Comparison of ENCODE assay signal across 13 mouse cellular contexts in the genomic region with DNA sequence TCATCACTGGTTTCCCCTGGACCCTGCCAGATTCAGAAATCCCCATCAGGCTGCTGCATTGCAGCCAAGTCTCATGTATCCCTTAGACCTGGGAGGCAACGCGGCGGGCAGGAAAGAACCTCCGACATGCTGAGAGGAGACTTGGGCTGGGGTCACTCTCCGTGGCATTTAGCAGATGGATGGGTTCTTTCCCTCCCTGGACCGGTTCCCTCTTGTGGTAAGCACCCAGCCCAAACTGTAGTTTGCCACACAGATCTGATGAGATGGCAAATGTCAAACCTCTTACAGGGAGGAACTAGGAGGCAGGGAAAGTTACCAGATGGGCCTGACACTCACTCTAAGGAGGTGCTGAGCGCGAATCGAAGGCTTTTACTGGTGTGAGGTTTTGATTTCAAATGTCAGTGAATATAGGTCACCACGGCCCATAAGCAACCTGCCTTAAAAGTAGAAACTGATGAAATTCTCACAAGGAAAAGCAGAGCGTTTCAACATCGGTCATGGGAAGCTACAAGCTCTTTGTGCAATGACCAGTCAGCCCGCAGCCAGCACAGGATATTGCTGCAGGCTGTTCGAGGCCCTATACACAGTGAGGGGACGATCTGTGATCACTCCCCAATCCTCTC.
DNase-seq lines count a peak whose midpoint lies in the region; TF ChIP-seq lines count a peak whose summit lies in the region.
"Had no signal": no experiment of that assay in that cellular context is flagged by ENCODE, and none has a peak within 500 bp of the region (broad histone marks: within the 10 kb centered on the region; RNA-seq: fewer than 3 reads in every experiment).

No protein-coding gene starts in this region.

- TF ChIP-seq POLR2A in brain, embryonic 14.5 days (IDR thresholded peaks at IDR 0.05; ENCODE audit: borderline replicate concordance, extremely low read depth, insufficient read depth, insufficient read length, poor library complexity, severe bottlenecking): no peak

- WGBS in macrophage (ENCODE audit: missing documents): 20% methylated on average over 15 of the region's 15 CpGs

- no peak overlapping the region for H3K4me3 ChIP-seq in left cerebral cortex, adult 2 months
- H3K4me3 ChIP-seq in macrophage (ENCODE audit: inconsistent target): no peak overlapping the region
- H3K4me3 ChIP-seq: heart, embryonic 13.5 days; limb, embryonic 12.5 days; stomach, embryonic 15.5 days had no signal

- DNase-seq in left cerebral cortex, postnatal 4 days: peak; percentile 54
- DNase-seq in left cerebral cortex, adult 2 months (ENCODE audit: extremely low spot score in 1 of 2, low spot score in 2 of 2): no peak
- peak; percentile 26 for DNase-seq in brain, embryonic 14.5 days (ENCODE audit: low read depth)
- peak; percentile 65 to 78 for DNase-seq in cerebellum, postnatal 14 days
- no peak for DNase-seq in T-cell, adult 2 months (ENCODE audit: low spot score)
- no peak for DNase-seq in left cerebral cortex, postnatal 14 days (ENCODE audit: low spot score in 2 of 2)
- no peak for DNase-seq in layer of hippocampus, postnatal 14 days (ENCODE audit: low spot score in 2 of 2)
- DNase-seq: kidney, adult 9 months; retina, postnatal 1 day had no signal

- intact Hi-C loops in left cerebral cortex, postnatal 4 days (cut with DNase I): no loop called here
- intact Hi-C loops in left cerebral cortex, adult 2 months (cut with DNase I): no loop called here
- intact Hi-C loops in left cerebral cortex, postnatal 14 days (cut with DNase I): no loop called here

- no peaks in the 10 kb centered on the region for H3K79me2 ChIP-seq in macrophage (ENCODE audit: inconsistent target)

- H3K27ac ChIP-seq in left cerebral cortex, adult 2 months: no peak overlapping the region
- peak overlapping the region; percentile 64 for H3K27ac ChIP-seq in macrophage
- H3K27ac ChIP-seq: heart, embryonic 13.5 days; limb, embryonic 12.5 days; stomach, embryonic 15.5 days had no signal

- no peaks in the 10 kb centered on the region for H3K36me3 ChIP-seq in macrophage (ENCODE audit: inconsistent target)
- H3K36me3 ChIP-seq: heart, embryonic 13.5 days; limb, embryonic 12.5 days; stomach, embryonic 15.5 days had no signal

- TF ChIP-seq CTCF in left cerebral cortex, adult 2 months (IDR thresholded peaks at IDR 0.05): no peak
- TF ChIP-seq CTCF in brain, embryonic 14.5 days (IDR thresholded peaks at IDR 0.05; ENCODE audit: borderline replicate concordance, extremely low read depth, insufficient read depth, insufficient read length): no peak

Comparison
In these comparisons a context has a peak if more than half of its experiments do, and no peak if none do; other contexts are left out.
1. DNase-seq: peak in left cerebral cortex, postnatal 4 days (single experiment), brain, embryonic 14.5 days (single experiment) and cerebellum, postnatal 14 days (2 of 2); none in left cerebral cortex, adult 2 months (0 of 2), T-cell, adult 2 months (single experiment), left cerebral cortex, postnatal 14 days (0 of 2) and layer of hippocampus, postnatal 14 days (0 of 2).